Mouse (Mus musculus): ENCODE measurements around the gene Cnot3. TPM values are rescaled to one million over a fixed set of nuclear protein-coding genes. Genes with fewer than 3 reads are reported as not detected.

Cnot3 gene
- total RNA-seq, 2 experiments from 2014 or later, result 49.7 to 55.9 TPM

GRCm38 (mm10) chr7:3644348-3644671 lies 758 bp upstream of the Cnot3 start:
- DNase-seq (ENCODE audit: low spot score in 2 of 2), result no peak
- intact Hi-C loops (cut with DNase I), result no loop called here

GRCm38 (mm10) chr7:3645488-3646025 lies 489 bp downstream of the Cnot3 start:
- intact Hi-C loops (cut with DNase I), result loop anchor here (5.0 kb wide), 1 partner anchor 47 kb away; the partner anchor contains the start of genes Mboat7 and Tsen34
- peak in 1 of 2 experiments; percentile 28 for DNase-seq (ENCODE audit: low spot score in 2 of 2)

- intact Hi-C loops (cut with DNase I), result loop anchor here (5.0 kb wide), 1 partner anchor 46 kb away; the partner anchor contains the start of genes Mboat7 and Tsen34
Observed at GRCm38 (mm10) chr7:3646188-3646587, 1.1 kb downstream of the Cnot3 start.

GRCm38 (mm10) chr7:3646641-3647040 lies 1.6 kb downstream of the Cnot3 start:
- intact Hi-C loops (cut with DNase I), result loop anchor here (5.0 kb wide), 1 partner anchor 46 kb away; the partner anchor contains the start of genes Mboat7 and Tsen34
- DNase-seq (ENCODE audit: low spot score in 2 of 2), result no peak

More at GRCm38 (mm10) chr7:3646188-3646587, 1.1 kb downstream of the Cnot3 start:
- DNase-seq (ENCODE audit: low spot score in 2 of 2), result no peak

GRCm38 (mm10) chr7:3656966-3657365 lies 11.9 kb downstream of the Cnot3 start:
- peak in 1 of 2 experiments; percentile 28 for DNase-seq (ENCODE audit: low spot score in 2 of 2)
- intact Hi-C loops (cut with DNase I), result no loop called here

GRCm38 (mm10) chr7:3658578-3658977 lies 13.5 kb downstream of the Cnot3 start:
- no peak for DNase-seq (ENCODE audit: low spot score in 2 of 2)
- intact Hi-C loops (cut with DNase I), result no loop called here

- no peak for DNase-seq (ENCODE audit: low spot score in 2 of 2)
- intact Hi-C loops (cut with DNase I), result loop anchor here (10.0 kb wide), 1 partner anchor 810 kb away; no protein-coding TSS in a partner anchor
Observed at GRCm38 (mm10) chr7:3664524-3665214, 19.6 kb downstream of the Cnot3 start.

GRCm38 (mm10) chr7:3665215-3666114 lies 20.4 kb downstream of the Cnot3 start, which contains the start of gene Leng1:
Leng1 (minus strand) TSS chr7:3665840.
- intact Hi-C loops (cut with DNase I), result loop anchor here (10.0 kb wide), 1 partner anchor 809 kb away; no protein-coding TSS in a partner anchor
- peak; percentile 97 to 98 for DNase-seq (ENCODE audit: low spot score in 2 of 2)

- intact Hi-C loops (cut with DNase I), result loop anchor here (10.0 kb wide), 1 partner anchor 808 kb away; no protein-coding TSS in a partner anchor
Observed at GRCm38 (mm10) chr7:3666921-3667391, 21.9 kb downstream of the Cnot3 start.

GRCm38 (mm10) chr7:3674507-3675227 lies 29.6 kb downstream of the Cnot3 start:
- intact Hi-C loops (cut with DNase I), result no loop called here
- DNase-seq (ENCODE audit: low spot score in 2 of 2), result peak; percentile 85 to 89

More at GRCm38 (mm10) chr7:3666921-3667391, 21.9 kb downstream of the Cnot3 start:
- no peak for DNase-seq (ENCODE audit: low spot score in 2 of 2)

- intact Hi-C loops (cut with DNase I), result no loop called here
- DNase-seq (ENCODE audit: low spot score in 2 of 2), result no peak
Observed at GRCm38 (mm10) chr7:3675228-3675548, 30.1 kb downstream of the Cnot3 start.

GRCm38 (mm10) chr7:3676371-3676770 lies 31.3 kb downstream of the Cnot3 start:
- intact Hi-C loops (cut with DNase I), result no loop called here
- DNase-seq (ENCODE audit: low spot score in 2 of 2), result no peak

- no peak for DNase-seq (ENCODE audit: low spot score in 2 of 2)
- intact Hi-C loops (cut with DNase I), result no loop called here
Observed at GRCm38 (mm10) chr7:3677342-3677741, 32.3 kb downstream of the Cnot3 start, which contains the start of gene Tmc4. Tmc4 (minus strand) TSS chr7:3677553.

- intact Hi-C loops (cut with DNase I), result no loop called here
- peak; percentile 31 to 56 for DNase-seq (ENCODE audit: low spot score in 2 of 2)
Observed at GRCm38 (mm10) chr7:3683908-3684550, 39.0 kb downstream of the Cnot3 start.

- DNase-seq (ENCODE audit: low spot score in 2 of 2), result no peak
- intact Hi-C loops (cut with DNase I), result no loop called here
Observed at GRCm38 (mm10) chr7:3684698-3685097, 39.6 kb downstream of the Cnot3 start.

- no peak for DNase-seq (ENCODE audit: low spot score in 2 of 2)
- intact Hi-C loops (cut with DNase I), result no loop called here
Observed at GRCm38 (mm10) chr7:3685400-3686187, 40.5 kb downstream of the Cnot3 start.

- no peak for DNase-seq (ENCODE audit: low spot score in 2 of 2)
- intact Hi-C loops (cut with DNase I), result loop anchor here (5.0 kb wide), 1 partner anchor 45 kb away; the partner anchor contains the start of gene Cnot3
Observed at GRCm38 (mm10) chr7:3691919-3692318, 46.9 kb downstream of the Cnot3 start.

Data from left cerebral cortex, postnatal 14 days (tissue).